Mouse (Mus musculus) layer of hippocampus, adult 11-12 months (tissue): ENCODE results near the gene Ttll13.

Source experiments
- DNase-seq: peaks from one replicate; pipeline ENCODE4 v3.0.0; 2022; ENCODE audit warnings: low spot score

Gene Ttll13

GRCm38 (mm10) chr7:80246148-80246721 lies at the start of gene Ttll13:
Gene Ttll13 (plus strand): TSS chr7:80246376.
- peak; percentile 97 for DNase-seq

DNA sequence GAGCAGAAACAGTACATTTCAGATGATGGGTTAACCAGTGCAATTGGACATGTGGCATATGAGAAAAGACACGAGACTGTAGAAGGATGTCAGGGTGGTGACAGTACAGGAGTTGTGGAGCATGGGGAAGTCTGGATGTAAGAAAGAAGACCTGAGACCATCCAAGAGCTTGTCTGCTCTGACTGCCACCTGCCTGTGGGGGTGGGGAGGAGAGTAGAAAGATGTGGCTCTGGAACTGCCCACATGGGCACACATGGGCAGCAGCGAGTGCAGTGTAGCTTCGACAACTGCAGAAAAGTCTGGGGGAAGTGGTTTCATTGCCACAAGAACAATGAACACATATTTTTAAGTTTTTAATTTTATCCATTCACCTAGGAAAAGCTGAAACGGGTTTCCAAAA lies 48.8 kb upstream of the Ttll13 start:
- DNase-seq, result no peak

- DNase-seq, result peak; percentile 73
Measured at GRCm38 (mm10) chr7:80197941-80198778, 48.0 kb upstream of the Ttll13 start.

DNA sequence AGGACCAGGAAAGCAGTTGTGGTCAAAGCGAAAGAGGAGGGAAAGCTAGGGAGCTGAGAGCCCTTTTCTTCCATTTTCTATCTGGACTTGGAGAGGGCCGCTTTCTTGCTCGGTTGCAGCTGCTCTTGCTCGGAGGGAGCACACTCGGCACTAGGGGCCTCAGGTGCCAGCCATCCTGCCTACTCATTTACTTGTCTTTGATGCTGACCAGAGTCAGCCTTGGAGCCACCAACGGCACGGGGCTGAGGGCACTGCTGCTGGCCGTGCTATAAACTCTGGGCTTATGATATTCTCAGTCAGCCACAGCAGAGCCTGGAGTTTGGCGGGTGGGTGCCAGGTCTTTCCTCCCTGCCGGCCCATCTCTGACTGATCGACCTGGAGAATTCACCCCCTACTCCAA lies 47.3 kb upstream of the Ttll13 start:
- DNase-seq, result no peak

DNA sequence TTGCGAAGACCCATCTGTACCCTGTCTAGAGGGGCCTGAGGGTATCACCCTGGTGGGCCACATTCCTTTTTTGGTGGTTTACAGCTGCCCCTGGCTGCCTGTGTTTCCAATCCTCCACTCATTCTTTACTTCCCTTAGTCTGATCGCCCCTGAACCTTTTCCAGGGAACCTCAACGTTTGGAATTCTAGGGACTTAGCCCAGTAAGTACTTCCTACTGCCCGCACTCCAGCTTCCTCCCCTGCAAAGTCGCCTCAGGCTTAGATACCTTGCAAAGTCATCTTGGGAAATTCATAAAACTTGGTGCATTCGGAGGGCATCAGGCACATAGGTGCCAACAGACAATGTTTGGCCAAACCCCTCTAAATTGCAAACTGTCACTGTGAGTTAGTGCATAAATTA lies 46.9 kb upstream of the Ttll13 start:
- DNase-seq, result no peak

- no peak for DNase-seq
Measured at GRCm38 (mm10) chr7:80199851-80200587, 46.2 kb upstream of the Ttll13 start.

- DNase-seq, result no peak
Measured at GRCm38 (mm10) chr7:80200588-80200945, 45.6 kb upstream of the Ttll13 start.

- no peak for DNase-seq
Measured at GRCm38 (mm10) chr7:80200963-80201539, 45.1 kb upstream of the Ttll13 start.

GRCm38 (mm10) chr7:80201888-80202540 lies 44.2 kb upstream of the Ttll13 start:
- DNase-seq, result no peak

DNA sequence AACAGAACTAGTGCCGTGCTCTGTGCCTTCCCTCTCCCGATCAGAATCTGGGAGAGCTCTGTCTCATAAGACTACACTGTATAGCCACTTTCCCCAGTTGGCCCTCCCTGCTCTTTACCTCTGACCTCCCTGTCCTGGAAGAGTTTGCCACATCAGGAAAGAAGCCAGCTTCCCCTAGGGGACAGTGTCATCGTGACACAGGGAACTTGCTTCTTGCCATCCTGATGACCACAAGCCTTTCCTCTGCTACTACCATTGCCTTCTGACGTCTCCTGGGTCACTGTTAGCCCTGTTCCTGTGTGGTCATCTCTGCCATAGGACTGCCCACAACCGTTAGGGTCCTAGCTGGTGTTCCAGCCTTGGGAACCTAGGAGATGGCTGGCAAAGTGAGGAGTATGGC lies 43.2 kb upstream of the Ttll13 start:
- no peak for DNase-seq

DNA sequence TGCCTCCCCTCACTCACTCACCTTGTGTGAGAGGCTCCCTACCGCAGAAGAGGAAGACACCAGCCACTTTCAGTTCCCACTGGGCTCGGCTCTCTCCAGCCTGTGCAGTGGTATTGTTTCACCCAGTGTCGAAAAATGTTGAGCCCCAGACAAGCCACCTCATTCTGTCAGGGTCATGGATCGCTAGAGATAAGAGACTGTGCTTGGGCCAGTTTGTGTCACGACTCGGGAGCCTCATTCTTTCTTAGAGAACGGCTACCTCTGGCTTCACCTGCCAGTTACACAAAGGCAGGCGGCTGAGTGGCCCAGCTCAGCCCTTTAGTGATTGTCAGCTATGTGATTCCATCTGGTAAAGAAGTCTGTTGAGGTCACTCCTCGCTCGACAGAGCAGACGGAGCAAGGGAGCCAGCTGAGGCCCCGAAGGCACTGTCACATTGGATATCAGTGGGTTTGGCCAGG lies 42.5 kb upstream of the Ttll13 start:
- DNase-seq, result no peak

- no peak for DNase-seq
Measured at GRCm38 (mm10) chr7:80204362-80204761, 41.8 kb upstream of the Ttll13 start.

GRCm38 (mm10) chr7:80204961-80205360 lies 41.2 kb upstream of the Ttll13 start:
- no peak for DNase-seq

DNA sequence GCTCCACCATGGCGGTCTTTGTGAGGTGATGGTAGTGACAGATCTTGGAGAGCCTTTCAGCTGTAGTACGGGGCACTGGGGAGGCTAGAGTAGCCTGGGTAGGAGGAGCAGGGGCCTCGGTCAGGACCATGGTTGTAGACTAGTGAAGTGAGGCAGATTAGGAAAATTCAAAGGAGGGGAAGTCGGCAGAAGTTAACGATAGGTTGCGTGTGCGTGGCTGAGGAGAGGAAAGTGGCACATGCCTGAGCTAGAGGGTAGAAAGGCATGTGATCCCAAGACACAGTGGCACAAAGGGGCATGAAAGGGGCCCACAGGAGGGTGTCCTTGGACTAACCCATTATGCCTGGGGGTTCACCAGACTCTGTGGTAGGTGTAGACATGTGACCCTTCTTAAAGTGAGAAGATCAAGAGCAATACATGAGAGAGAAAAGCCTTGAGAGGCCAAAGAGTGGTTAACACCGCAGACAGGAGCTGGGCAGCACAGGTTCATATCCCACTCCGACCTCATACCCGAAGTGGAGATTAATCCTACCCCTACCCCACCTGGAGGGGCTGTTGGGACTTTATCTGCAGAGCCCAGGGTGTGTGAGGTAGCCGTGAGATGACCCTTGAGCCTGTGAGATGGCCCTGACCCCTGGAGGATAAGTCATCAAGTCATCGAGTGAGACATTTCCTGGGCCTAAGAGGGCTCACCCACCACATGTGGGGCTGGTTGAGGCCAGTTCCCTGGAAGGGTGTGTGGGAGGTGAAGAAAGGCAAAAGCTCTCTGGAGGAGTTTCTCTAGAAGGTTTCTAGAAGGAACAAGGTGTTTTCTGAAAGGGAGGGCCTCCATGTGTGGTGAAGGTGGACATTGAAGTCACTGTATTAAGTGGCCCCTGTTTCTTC lies 40.2 kb upstream of the Ttll13 start:
- DNase-seq, result no peak

DNA sequence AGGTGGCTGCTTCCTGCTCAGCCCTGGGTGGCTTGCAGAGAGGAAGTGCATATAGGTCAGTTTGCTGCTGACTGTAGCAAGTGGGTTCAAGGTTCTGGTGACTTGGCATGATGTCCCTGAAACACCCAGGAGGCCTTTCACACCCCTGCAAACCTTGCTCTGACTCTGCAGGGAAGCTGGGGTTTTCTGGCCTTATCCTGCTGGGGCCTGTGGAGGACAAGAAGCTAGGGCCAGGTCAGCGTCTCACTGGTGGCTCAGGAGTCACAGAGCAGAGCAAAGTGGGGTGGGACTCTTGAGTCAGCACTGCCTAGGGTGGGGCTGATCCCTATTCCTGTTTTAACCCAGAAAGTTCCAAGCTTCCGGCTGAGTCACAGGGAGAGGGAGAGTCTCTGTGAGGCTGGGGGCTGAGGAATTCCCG lies 38.9 kb upstream of the Ttll13 start:
- DNase-seq, result no peak

DNA sequence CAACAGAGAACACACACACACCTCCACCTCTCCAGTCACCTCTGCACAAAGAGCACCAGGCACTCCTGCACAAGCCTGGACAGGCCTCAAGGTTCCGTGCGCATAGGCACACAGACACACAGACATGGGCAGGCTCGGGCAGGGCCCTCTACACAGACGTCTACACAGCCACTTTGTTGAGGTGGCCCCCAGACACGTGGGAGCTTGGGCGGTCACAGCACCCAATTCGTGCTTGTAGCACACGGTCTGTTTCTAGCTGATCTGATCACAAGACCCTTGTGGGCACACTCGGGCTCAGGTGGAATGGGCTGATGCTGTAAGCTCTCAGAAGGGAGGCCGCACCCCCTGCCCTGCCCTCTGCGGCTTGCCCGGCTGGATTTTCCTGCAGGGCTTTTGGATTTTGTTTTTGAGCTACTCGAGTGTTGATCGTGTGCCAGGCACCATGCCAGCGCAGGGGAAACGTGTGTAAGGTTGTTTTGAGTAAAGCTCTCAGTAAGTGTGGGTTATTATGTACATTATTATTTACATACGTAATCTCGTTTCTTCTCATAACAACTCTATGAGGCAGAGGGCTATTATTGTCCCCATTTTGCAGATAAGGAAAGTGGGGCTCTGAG lies 38.0 kb upstream of the Ttll13 start:
- DNase-seq, result no peak

- DNase-seq, result no peak
Measured at GRCm38 (mm10) chr7:80208738-80209430, 37.3 kb upstream of the Ttll13 start.

DNA sequence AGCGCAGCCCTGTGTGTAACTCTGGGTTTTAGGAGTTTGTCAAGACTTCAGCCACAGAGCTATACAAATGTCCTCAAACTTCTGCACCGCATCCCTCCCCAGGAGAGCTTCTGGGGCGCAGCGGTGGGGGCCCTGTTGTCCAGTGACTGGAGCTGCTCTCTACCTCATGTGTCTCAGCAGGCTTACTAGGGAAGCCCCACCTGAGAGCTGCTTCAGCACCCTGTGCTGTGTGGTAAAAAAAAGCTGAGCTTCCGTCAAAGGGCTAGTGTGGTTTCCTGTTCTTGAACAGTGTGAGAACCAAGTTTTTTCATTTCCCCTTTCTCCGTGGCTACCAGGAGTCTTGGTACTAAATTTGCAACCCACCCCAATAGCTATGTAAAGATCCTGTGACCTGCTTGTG lies 36.5 kb upstream of the Ttll13 start:
- no peak for DNase-seq

DNA sequence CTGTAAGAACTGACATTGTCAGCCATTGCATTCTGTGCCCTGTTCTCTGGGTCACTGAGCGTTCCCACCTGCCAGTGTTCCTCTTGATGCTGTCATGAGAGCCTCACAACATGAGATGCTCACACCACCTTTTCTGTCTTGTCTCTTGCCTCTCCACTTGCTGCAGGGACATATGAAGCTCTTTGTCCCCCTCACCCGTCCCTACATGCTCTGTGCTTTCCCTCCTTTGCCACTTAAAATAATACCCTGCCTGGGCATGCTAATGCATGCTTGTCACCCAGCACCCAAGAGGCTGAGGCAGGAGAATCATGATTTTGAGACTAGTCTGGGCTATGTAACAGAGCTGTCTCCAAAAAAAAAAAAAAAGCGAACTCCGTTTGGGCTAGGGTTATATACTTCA lies 35.2 kb upstream of the Ttll13 start:
- no peak for DNase-seq

DNA sequence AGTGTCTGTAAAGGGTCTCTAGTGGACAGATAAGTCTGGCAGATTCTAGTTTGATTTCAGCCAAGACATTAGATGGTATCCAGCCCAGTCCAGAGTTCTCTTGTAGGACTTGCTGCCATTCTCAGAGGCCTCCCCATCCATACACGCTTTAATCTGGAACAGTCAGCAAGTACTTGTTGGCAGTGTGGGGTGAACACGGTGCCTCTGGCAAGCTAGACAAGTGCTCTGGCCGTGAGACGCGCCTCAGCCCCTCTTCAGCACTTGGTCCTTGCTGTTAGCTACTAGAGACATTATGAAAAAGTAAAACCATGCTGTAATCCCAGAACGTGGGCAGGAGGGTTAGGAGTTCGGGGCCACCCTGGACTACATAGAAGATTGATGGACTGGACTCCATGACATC lies 32.6 kb upstream of the Ttll13 start:
- DNase-seq, result no peak
